Mouse (Mus musculus): ENCODE data around the gene Adamts6. TPM values are rescaled to one million over a fixed set of nuclear protein-coding genes. Genes with fewer than 3 reads are reported as not detected.

Gene Adamts6
- polyA plus RNA-seq, 1 experiment from 2014 or later, result 7.1 TPM

- Histone ChIP-seq H3K4me2 (no peak overlapping the region), H3K27ac (ENCODE audit: low read depth, low read length) (no peak overlapping the region), H3K9me3 (replicated peaks; ENCODE audit: control insufficient read depth, low read length) (no peaks in the 10 kb centered on the region), H3K9ac (ENCODE audit: low read depth, low read length) (no peak overlapping the region), H3K4me1 (ENCODE audit: control insufficient read depth, insufficient read depth, low read length) (no peaks in the 10 kb centered on the region), H3K36me3 (ENCODE audit: control insufficient read depth, insufficient read depth, low read length) (no peaks in the 10 kb centered on the region), H3K27me3 (ENCODE audit: control insufficient read depth, insufficient read depth, low read length) (no peaks in the 10 kb centered on the region), H3K4me3 (ENCODE audit: low read depth, low read length) (no peak overlapping the region)
- WGBS (ENCODE audit: insufficient replicate concordance), result 86% methylated on average over 8 of the region's 8 CpGs
- ATAC-seq (replicated peaks; ENCODE audit: insufficient number of reproducible peaks, low FRiP score, low TSS enrichment), result no peak
These were observed 244.2 kb downstream of the Adamts6 start for GRCm38 (mm10) chr13:104531841-104532240.

DNA sequence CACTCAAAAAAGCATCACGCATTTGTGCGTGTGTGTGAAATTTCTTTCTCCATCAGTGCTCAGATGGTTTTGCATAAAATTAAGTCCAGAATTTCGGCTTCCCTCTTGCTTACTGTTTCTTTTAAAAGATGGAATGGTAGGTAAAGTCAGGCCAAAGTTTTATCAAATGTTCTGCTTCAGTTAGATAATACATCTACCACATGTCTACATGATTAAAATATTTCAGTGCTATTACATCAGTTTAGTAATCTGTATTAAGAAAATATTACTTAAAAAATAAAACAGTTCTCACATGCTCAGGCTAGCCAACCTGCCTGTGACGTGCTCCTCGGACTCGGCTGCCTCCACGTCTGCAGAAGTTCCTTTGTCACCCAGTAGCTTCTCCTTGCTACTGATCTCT lies 245.1 kb downstream of the Adamts6 start:
- Histone ChIP-seq H3K27ac (ENCODE audit: low read depth, low read length) (no peak overlapping the region), H3K4me1 (ENCODE audit: control insufficient read depth, insufficient read depth, low read length) (no peaks in the 10 kb centered on the region), H3K36me3 (ENCODE audit: control insufficient read depth, insufficient read depth, low read length) (no peaks in the 10 kb centered on the region), H3K9ac (ENCODE audit: low read depth, low read length) (no peak overlapping the region), H3K4me3 (ENCODE audit: low read depth, low read length) (no peak overlapping the region), H3K27me3 (ENCODE audit: control insufficient read depth, insufficient read depth, low read length) (no peaks in the 10 kb centered on the region), H3K4me2 (no peak overlapping the region), H3K9me3 (replicated peaks; ENCODE audit: control insufficient read depth, low read length) (no peaks in the 10 kb centered on the region)
- WGBS (ENCODE audit: insufficient replicate concordance), result 91% methylated on average over 7 of the region's 7 CpGs
- no peak for ATAC-seq (replicated peaks; ENCODE audit: insufficient number of reproducible peaks, low FRiP score, low TSS enrichment)

DNA sequence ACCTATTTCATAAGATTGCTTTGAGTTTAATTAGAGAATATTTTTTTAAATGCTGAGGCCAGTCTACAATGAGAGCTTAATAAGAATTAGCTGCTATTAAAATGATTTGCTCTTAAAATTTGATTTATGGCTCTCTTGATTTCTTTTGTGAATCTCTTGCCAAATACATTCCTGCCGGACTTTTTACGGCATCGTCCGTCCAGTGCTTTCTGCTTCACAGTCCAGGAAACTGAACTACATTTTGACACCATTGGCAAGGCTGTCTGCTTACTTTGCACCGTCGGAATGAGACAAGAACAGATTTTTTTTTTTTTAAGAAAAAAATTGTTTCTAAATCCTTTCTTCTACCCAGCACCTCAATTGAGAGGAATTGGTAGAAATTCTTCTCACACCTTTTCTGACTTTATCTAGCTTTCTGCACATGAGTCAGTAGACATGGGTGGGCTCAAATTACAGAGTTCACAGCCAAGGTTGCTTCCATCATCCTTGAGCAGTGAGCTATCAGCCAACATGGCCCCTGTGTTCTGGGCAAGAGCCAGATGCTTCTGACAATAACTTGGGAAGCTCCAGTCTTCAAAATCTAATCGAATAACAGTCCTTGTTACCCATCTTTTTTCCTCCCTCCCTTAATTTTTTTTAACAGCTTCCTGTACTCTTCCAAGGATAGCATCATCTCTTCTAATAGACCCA lies 246.3 kb downstream of the Adamts6 start:
- Histone ChIP-seq H3K4me2 (no peak overlapping the region), H3K9ac (ENCODE audit: low read depth, low read length) (no peak overlapping the region), H3K36me3 (ENCODE audit: control insufficient read depth, insufficient read depth, low read length) (no peaks in the 10 kb centered on the region), H3K4me3 (ENCODE audit: low read depth, low read length) (no peak overlapping the region), H3K9me3 (replicated peaks; ENCODE audit: control insufficient read depth, low read length) (no peaks in the 10 kb centered on the region), H3K27ac (ENCODE audit: low read depth, low read length) (no peak overlapping the region), H3K4me1 (ENCODE audit: control insufficient read depth, insufficient read depth, low read length) (no peaks in the 10 kb centered on the region), H3K27me3 (ENCODE audit: control insufficient read depth, insufficient read depth, low read length) (no peaks in the 10 kb centered on the region)
- ATAC-seq (replicated peaks; ENCODE audit: insufficient number of reproducible peaks, low FRiP score, low TSS enrichment), result no peak
- 83% methylated on average over 7 of the region's 7 CpGs for WGBS (ENCODE audit: insufficient replicate concordance)

GRCm38 (mm10) chr13:104540861-104541398 lies 253.3 kb downstream of the Adamts6 start:
- ATAC-seq (replicated peaks; ENCODE audit: insufficient number of reproducible peaks, low FRiP score, low TSS enrichment), result 0 out of 2 replicates have a peak, but pooled peaks have one; percentile 49
- Histone ChIP-seq H3K27ac (ENCODE audit: low read depth, low read length) (no peak overlapping the region), H3K4me2 (peak overlapping the region; percentile 43), H3K4me1 (ENCODE audit: control insufficient read depth, insufficient read depth, low read length) (peaks cover 5% of the 10 kb centered on the region; the same call in 1 of the 2 replicates), H3K9ac (ENCODE audit: low read depth, low read length) (peak overlapping the region; percentile 34; the same call in 1 of the 2 replicates), H3K4me3 (ENCODE audit: low read depth, low read length) (no peak overlapping the region; the same call in 1 of the 2 replicates), H3K36me3 (ENCODE audit: control insufficient read depth, insufficient read depth, low read length) (no peaks in the 10 kb centered on the region), H3K27me3 (ENCODE audit: control insufficient read depth, insufficient read depth, low read length) (no peaks in the 10 kb centered on the region), H3K9me3 (replicated peaks; ENCODE audit: control insufficient read depth, low read length) (no peaks in the 10 kb centered on the region)
- WGBS (ENCODE audit: insufficient replicate concordance), result 32% methylated on average over 7 of the region's 7 CpGs

GRCm38 (mm10) chr13:104542123-104542758 lies 254.6 kb downstream of the Adamts6 start:
- H3K36me3 ChIP-seq (ENCODE audit: control insufficient read depth, insufficient read depth, low read length), result no peaks in the 10 kb centered on the region
- H3K4me3 ChIP-seq (ENCODE audit: low read depth, low read length), result no peak overlapping the region
- H3K4me1 ChIP-seq (ENCODE audit: control insufficient read depth, insufficient read depth, low read length), result peaks cover 5% of the 10 kb centered on the region; the same call in 1 of the 2 replicates
- H3K4me2 ChIP-seq, result no peak overlapping the region
- no peak overlapping the region for H3K9ac ChIP-seq (ENCODE audit: low read depth, low read length)
- 74% methylated on average over 10 of the region's 10 CpGs for WGBS (ENCODE audit: insufficient replicate concordance)
- no peaks in the 10 kb centered on the region for H3K9me3 ChIP-seq (replicated peaks; ENCODE audit: control insufficient read depth, low read length)
- H3K27me3 ChIP-seq (ENCODE audit: control insufficient read depth, insufficient read depth, low read length), result no peaks in the 10 kb centered on the region
- no peak; the same call in 1 of the 2 replicates for ATAC-seq (replicated peaks; ENCODE audit: insufficient number of reproducible peaks, low FRiP score, low TSS enrichment)
- H3K27ac ChIP-seq (ENCODE audit: low read depth, low read length), result no peak overlapping the region

DNA sequence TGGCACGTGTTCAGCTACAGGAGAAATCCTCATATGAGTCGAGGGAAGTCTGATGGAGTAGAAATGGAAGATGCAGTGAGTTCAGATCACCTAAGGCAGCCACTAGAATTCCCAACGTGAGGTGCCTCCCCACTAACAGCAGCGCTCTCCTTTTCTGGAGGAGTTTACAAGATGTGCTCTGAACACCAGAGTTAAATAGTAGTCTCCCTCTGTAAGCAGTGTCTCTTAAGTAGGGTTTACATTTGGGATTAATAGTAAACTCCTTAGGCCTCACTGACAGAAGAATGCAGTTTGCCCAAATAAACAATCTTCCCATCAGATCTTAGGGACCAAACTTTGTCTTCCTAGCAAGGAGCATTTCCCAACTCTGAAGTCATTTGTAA lies 255.1 kb downstream of the Adamts6 start:
- no peak for ATAC-seq (replicated peaks; ENCODE audit: insufficient number of reproducible peaks, low FRiP score, low TSS enrichment)

More for the DNA sequence above, 255.1 kb downstream of the Adamts6 start:
- no peak overlapping the region for H3K9ac ChIP-seq (ENCODE audit: low read depth, low read length)
- 65% methylated on average over 4 of the region's 4 CpGs for WGBS (ENCODE audit: insufficient replicate concordance)
- H3K27ac ChIP-seq (ENCODE audit: low read depth, low read length), result no peak overlapping the region
- no peaks in the 10 kb centered on the region for H3K9me3 ChIP-seq (replicated peaks; ENCODE audit: control insufficient read depth, low read length)
- no peaks in the 10 kb centered on the region for H3K27me3 ChIP-seq (ENCODE audit: control insufficient read depth, insufficient read depth, low read length)
- peaks cover 5% of the 10 kb centered on the region; the same call in 1 of the 2 replicates for H3K4me1 ChIP-seq (ENCODE audit: control insufficient read depth, insufficient read depth, low read length)
- H3K4me3 ChIP-seq (ENCODE audit: low read depth, low read length), result no peak overlapping the region
- H3K36me3 ChIP-seq (ENCODE audit: control insufficient read depth, insufficient read depth, low read length), result no peaks in the 10 kb centered on the region
- H3K4me2 ChIP-seq, result no peak overlapping the region

Other genes starting within 250 kb of the Adamts6 start
- gene Nln, start 178.2 kb upstream of the Adamts6 start, polyA plus RNA-seq (2014; fragmentation: Nextera tagmentation; extraction: Ambion mirVana), result 25.2 and 28.7 TPM in 2 replicates
- gene Sgtb, start 178.1 kb upstream of the Adamts6 start, polyA plus RNA-seq (2014; fragmentation: Nextera tagmentation; extraction: Ambion mirVana), result 2.8 and 3.2 TPM in 2 replicates
- 53.2 and 58.1 TPM in 2 replicates for gene Trappc13, start 109.4 kb upstream of the Adamts6 start, polyA plus RNA-seq (2014; fragmentation: Nextera tagmentation; extraction: Ambion mirVana)
- gene Trim23, start 109.0 kb upstream of the Adamts6 start, polyA plus RNA-seq (2014; fragmentation: Nextera tagmentation; extraction: Ambion mirVana), result 16.1 and 17.8 TPM in 2 replicates
- 49.9 and 56.0 TPM in 2 replicates for gene Cenpk, start 59.2 kb upstream of the Adamts6 start, polyA plus RNA-seq (2014; fragmentation: Nextera tagmentation; extraction: Ambion mirVana)
- 9.3 and 11.9 TPM in 2 replicates for gene Ppwd1, start 59.0 kb upstream of the Adamts6 start, polyA plus RNA-seq (2014; fragmentation: Nextera tagmentation; extraction: Ambion mirVana)